Mouse (Mus musculus) forebrain, postnatal 0 days (tissue): ENCODE data around the gene Gm10198. TPM values are rescaled to one million over a fixed set of nuclear protein-coding genes. Genes with fewer than 3 reads are reported as not detected.

Experiments
- ATAC-seq: fragments of 200-750 bp; cut with Nextera tagmentation; 2 replicates; pipeline ENCODE4 v1.8.0; 2017; ENCODE audit warnings: mild to moderate bottlenecking, moderate library complexity
- DNase-seq: peaks from one replicate; pipeline ENCODE4 v3.0.0-alpha.2; 2015
- H3K27ac ChIP-seq: fragments of 300-500 bp; sonication (generic); 2 replicates; pipeline ENCODE4 v1.5.1; 2014; ENCODE audit warnings: low read depth, mild to moderate bottlenecking, antibody characterized with exemption, low read length, moderate library complexity, mixed read lengths
- H3K27me3 ChIP-seq: fragments of 300-500 bp; sonication (generic); 2 replicates; pipeline ENCODE4 v1.6.1; 2014; ENCODE audit warnings: mild to moderate bottlenecking, low read length, mixed read lengths; ENCODE audit not compliant: insufficient read depth
- H3K36me3 ChIP-seq: fragments of 300-500 bp; sonication (generic); 2 replicates; pipeline ENCODE4 v1.6.1; 2014; ENCODE audit warnings: mild to moderate bottlenecking, moderate library complexity; ENCODE audit not compliant: insufficient read depth
- H3K4me1 ChIP-seq: fragments of 300-500 bp; sonication (generic); 2 replicates; pipeline ENCODE4 v1.6.1; 2014; ENCODE audit warnings: antibody characterized with exemption; ENCODE audit not compliant: insufficient read depth
- H3K4me2 ChIP-seq: fragments of 300-500 bp; sonication (generic); 2 replicates; pipeline ENCODE4 v1.6.1; 2014; ENCODE audit warnings: low read depth, mild to moderate bottlenecking, moderate library complexity
- H3K4me3 ChIP-seq: fragments of 300-500 bp; sonication (generic); 2 replicates; pipeline ENCODE4 v1.5.1; 2014; ENCODE audit warnings: low read depth, low read length, mixed read lengths
- H3K9ac ChIP-seq: fragments of 300-500 bp; sonication (generic); 2 replicates; pipeline ENCODE4 v1.6.1; 2014; ENCODE audit warnings: mild to moderate bottlenecking
- H3K9me3 ChIP-seq: fragments of 300-500 bp; sonication (generic); 2 replicates; pipeline ENCODE4 v1.6.1; 2016; ENCODE audit warnings: low read length
- CTCF ChIP-seq: sonication (generic); IDR thresholded peaks from 2 replicates; pipeline ENCODE4 v1.5.1; 2016; ENCODE audit warnings: antibody characterized with exemption, control low read depth, low read depth
- WGBS: fragments of 180-500 bp; shearing (Covaris S2); extraction: QIAGEN DNeasy Blood & Tissue Kit; methylation state at CpG from one replicate; pipeline ENCODE4 v1.1.7; 2014; 5-methylcytosine and 5-hydroxymethylcytosine counted together
- polyA plus RNA-seq: library from polyadenylated mRNA; unstranded; fragments of >200 nt; fragmentation: Nextera tagmentation; extraction: Ambion mirVana; gene quantifications from 2 replicates; pipeline ENCODE4 v1.2.1, GENCODE M21; 2015
- total RNA-seq: library from RNA; depleted of rRNA; stranded (reverse); fragments of >200 nt; gene quantifications from 2 replicates; pipeline ENCODE4 v1.2.3, GENCODE M21; 2014; rRNA removed

The Gm10198 gene
- not detected in 2 replicates for total RNA-seq
- not detected in 2 replicates for polyA plus RNA-seq

GRCm38 (mm10) chr13:111592485-111592884 lies at the start of gene Gm10198:
Gene Gm10198 (plus strand): TSS chr13:111592785.
- Histone ChIP-seq H3K9me3 (no peaks in the 10 kb centered on the region), H3K4me1 (no peaks in the 10 kb centered on the region), H3K36me3 (no peaks in the 10 kb centered on the region), H3K4me3 (no peak within 1 kb of the TSS), H3K27ac (no peak within 1 kb of the TSS), H3K9ac (no peak within 1 kb of the TSS), H3K4me2 (no peak within 1 kb of the TSS), H3K27me3 (no peaks in the 10 kb centered on the region)
- ATAC-seq (no peak), DNase-seq (no peak)
- no peak for TF ChIP-seq CTCF

- H3K36me3 ChIP-seq: no peaks in the 10 kb centered on the region
These were observed 47.3 kb upstream of the Gm10198 start for GRCm38 (mm10) chr13:111545286-111545685.

GRCm38 (mm10) chr13:111552769-111553168 lies 39.8 kb upstream of the Gm10198 start:
- DNase-seq: no peak
- no peak for ATAC-seq
- no peak overlapping the region for H3K9ac ChIP-seq
- no peaks in the 10 kb centered on the region for H3K9me3 ChIP-seq
- H3K4me3 ChIP-seq: no peak overlapping the region
- no peaks in the 10 kb centered on the region for H3K36me3 ChIP-seq
- H3K27ac ChIP-seq: no peak overlapping the region
- no peaks in the 10 kb centered on the region for H3K4me1 ChIP-seq
- H3K27me3 ChIP-seq: no peaks in the 10 kb centered on the region
- H3K4me2 ChIP-seq: no peak overlapping the region
- no peak for TF ChIP-seq CTCF
- 93% methylated on average over 7 of the region's 7 CpGs for WGBS

More at GRCm38 (mm10) chr13:111545286-111545685, 47.3 kb upstream of the Gm10198 start:
- DNase-seq (no peak), ATAC-seq (no peak)
- WGBS: 89% methylated on average over 5 of the region's 5 CpGs
- no peaks in the 10 kb centered on the region for H3K4me1 ChIP-seq
- no peak overlapping the region for H3K9ac ChIP-seq
- no peak overlapping the region for H3K4me2 ChIP-seq
- H3K27ac ChIP-seq: no peak overlapping the region
- H3K27me3 ChIP-seq: no peaks in the 10 kb centered on the region
- H3K4me3 ChIP-seq: no peak overlapping the region
- TF ChIP-seq CTCF: no peak
- H3K9me3 ChIP-seq: no peaks in the 10 kb centered on the region

GRCm38 (mm10) chr13:111553182-111553581 lies 39.4 kb upstream of the Gm10198 start:
- Histone ChIP-seq H3K27me3 (no peaks in the 10 kb centered on the region), H3K4me3 (no peak overlapping the region), H3K4me2 (no peak overlapping the region), H3K27ac (no peak overlapping the region), H3K9me3 (no peaks in the 10 kb centered on the region), H3K36me3 (no peaks in the 10 kb centered on the region), H3K9ac (no peak overlapping the region), H3K4me1 (no peaks in the 10 kb centered on the region)
- DNase-seq (no peak), ATAC-seq (no peak)
- no peak for TF ChIP-seq CTCF
- 91% methylated on average over 7 of the region's 7 CpGs for WGBS

GRCm38 (mm10) chr13:111553941-111554340 lies 38.6 kb upstream of the Gm10198 start:
- Histone ChIP-seq H3K4me2 (no peak overlapping the region), H3K27ac (no peak overlapping the region)

GRCm38 (mm10) chr13:111555333-111555732 lies 37.3 kb upstream of the Gm10198 start:
- no peaks in the 10 kb centered on the region for H3K9me3 ChIP-seq
- no peaks in the 10 kb centered on the region for H3K27me3 ChIP-seq
- no peak for DNase-seq
- H3K27ac ChIP-seq: no peak overlapping the region
- no peak for ATAC-seq
- no peak for TF ChIP-seq CTCF
- no peak overlapping the region for H3K9ac ChIP-seq
- no peak overlapping the region for H3K4me2 ChIP-seq
- no peaks in the 10 kb centered on the region for H3K36me3 ChIP-seq
- no peak overlapping the region for H3K4me3 ChIP-seq
- H3K4me1 ChIP-seq: no peaks in the 10 kb centered on the region
- WGBS: 52% methylated on average over 8 of the region's 8 CpGs

More at GRCm38 (mm10) chr13:111553941-111554340, 38.6 kb upstream of the Gm10198 start:
- ATAC-seq: no peak
- Histone ChIP-seq H3K27me3 (no peaks in the 10 kb centered on the region), H3K9me3 (no peaks in the 10 kb centered on the region), H3K9ac (no peak overlapping the region), H3K36me3 (no peaks in the 10 kb centered on the region), H3K4me1 (no peaks in the 10 kb centered on the region), H3K4me3 (no peak overlapping the region)
- TF ChIP-seq CTCF: no peak
- 87% methylated on average over 8 of the region's 8 CpGs for WGBS
- DNase-seq: no peak

GRCm38 (mm10) chr13:111556375-111556774 lies 36.2 kb upstream of the Gm10198 start:
- no peak for TF ChIP-seq CTCF
- Histone ChIP-seq H3K4me3 (no peak overlapping the region), H3K4me2 (no peak overlapping the region), H3K36me3 (no peaks in the 10 kb centered on the region), H3K27ac (no peak overlapping the region), H3K27me3 (no peaks in the 10 kb centered on the region), H3K9me3 (no peaks in the 10 kb centered on the region), H3K9ac (no peak overlapping the region), H3K4me1 (no peaks in the 10 kb centered on the region)
- 80% methylated on average over 4 of the region's 4 CpGs for WGBS
- DNase-seq (no peak), ATAC-seq (no peak)

GRCm38 (mm10) chr13:111560152-111560551 lies 32.4 kb upstream of the Gm10198 start:
- H3K9me3 ChIP-seq: no peaks in the 10 kb centered on the region
- no peak overlapping the region for H3K27ac ChIP-seq
- no peaks in the 10 kb centered on the region for H3K36me3 ChIP-seq
- H3K4me2 ChIP-seq: no peak overlapping the region
- H3K4me1 ChIP-seq: no peaks in the 10 kb centered on the region
- no peak for ATAC-seq
- DNase-seq: no peak
- H3K27me3 ChIP-seq: no peaks in the 10 kb centered on the region
- no peak overlapping the region for H3K4me3 ChIP-seq
- WGBS: 89% methylated on average over 3 of the region's 3 CpGs
- no peak for TF ChIP-seq CTCF
- H3K9ac ChIP-seq: no peak overlapping the region
